Mouse (Mus musculus): ENCODE measurements around the gene Ifi206. TPM values are rescaled to one million over a fixed set of nuclear protein-coding genes. Genes with fewer than 3 reads are reported as not detected.

Gene Ifi206
- total RNA-seq, 2 experiments from 2014 or later: not detected

DNA sequence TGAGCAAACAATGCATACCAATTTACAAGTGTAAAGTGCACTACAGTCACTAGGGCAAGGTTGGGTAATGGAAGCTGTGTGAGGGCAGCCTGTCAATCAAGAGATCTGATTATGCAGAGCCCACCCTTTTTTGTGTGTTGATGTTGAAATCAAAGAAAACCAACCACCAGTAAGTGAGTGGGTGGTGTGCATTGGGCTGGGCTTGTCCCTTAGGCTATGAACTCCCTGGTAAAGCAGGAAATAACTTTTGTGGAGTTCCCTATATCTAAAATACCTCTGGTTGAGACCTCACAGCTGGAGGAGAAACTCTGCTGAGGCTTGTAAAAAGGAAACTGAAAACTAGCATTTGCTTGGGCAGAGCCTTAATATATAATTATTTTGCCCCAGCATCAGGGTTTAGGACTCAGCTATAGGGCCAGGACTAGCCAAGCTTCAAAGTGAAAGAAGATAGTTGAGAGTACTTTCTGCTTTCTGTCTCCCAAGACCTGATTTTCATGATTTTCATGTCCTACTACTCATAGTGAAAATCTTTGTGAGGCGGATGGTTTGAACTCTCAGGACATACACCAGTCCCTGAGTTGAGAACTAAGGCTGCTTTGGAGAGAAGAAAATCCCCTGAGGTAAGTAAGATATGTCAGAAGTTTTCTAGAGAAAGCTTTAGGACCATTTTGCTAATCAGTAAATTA is 71.8 kb downstream of the Ifi206 start:
- no peak for DNase-seq

DNA sequence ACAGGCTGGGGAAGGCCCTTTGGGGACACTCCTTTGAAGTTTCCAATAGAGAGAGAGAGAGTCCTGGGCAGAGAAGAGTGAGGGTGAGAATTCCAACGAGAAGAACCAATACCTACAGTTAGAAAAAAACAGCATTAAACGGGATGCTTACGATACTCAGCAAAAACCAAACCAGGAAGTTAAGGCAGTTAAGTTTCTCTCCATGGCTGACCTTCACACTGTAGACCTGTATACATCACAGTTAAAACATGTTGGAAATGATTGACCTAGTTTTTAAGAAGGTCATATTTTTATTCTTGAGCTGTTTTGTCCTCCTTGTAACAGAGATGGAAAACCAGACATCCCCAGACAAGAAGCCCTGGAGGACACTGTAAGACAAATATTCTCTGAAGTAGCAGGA is 72.3 kb downstream of the Ifi206 start:
- no peak for DNase-seq

Small RNAs within 50 kb of the gene (microRNA-seq; reads per million reads assigned to microRNA genes)
- 0 reads per million in 2 experiments for gene Gm44481

Other genes with a start within 250 kb of the Ifi206 start
- not detected for gene Olfr418, start 225.0 kb downstream of the Ifi206 start, total RNA-seq (2021)
- not detected for gene Mptx2, start 213.3 kb downstream of the Ifi206 start, total RNA-seq (2021)
- gene Ackr1, start 157.3 kb downstream of the Ifi206 start, total RNA-seq (2021): under 1 TPM; 0.38 to 0.62 TPM
- 1 to 10 TPM; 2.2 to 3.2 TPM for gene Aim2, start 140.2 kb downstream of the Ifi206 start, total RNA-seq (2021)
- gene Cadm3, start 123.3 kb downstream of the Ifi206 start, total RNA-seq (2021): 1 to 10 TPM; 1.2 to 1.6 TPM
- gene Ifi214, start 44.9 kb upstream of the Ifi206 start, total RNA-seq (2021): not detected
- gene Ifi213, start 108.2 kb upstream of the Ifi206 start, total RNA-seq (2021): not detected
- under 1 TPM; 0.20 to 0.33 TPM for gene Ifi209, start 139.9 kb upstream of the Ifi206 start, total RNA-seq (2021)
- gene Ifi208, start 182.6 kb upstream of the Ifi206 start, total RNA-seq (2021): under 1 TPM; 0.10 to 0.14 TPM

All from heart, postnatal 4 days (tissue).